Mouse (Mus musculus) gastrocnemius, postnatal 25 days (tissue): ENCODE data around the gene Hnrnpd. TPM values are rescaled to one million over a fixed set of nuclear protein-coding genes. Genes with fewer than 3 reads are reported as not detected.

Experiments
- DNase-seq: peaks from one replicate; pipeline ENCODE4 v3.0.0; 2022
- total RNA-seq, 2 experiments: library from RNA; stranded (reverse); gene quantifications; 1 replicate in 1 of 2; 2 replicates in 1 of 2; pipeline ENCODE4 v1.2.3; 2021

The Hnrnpd gene
- total RNA-seq, 2 experiments from 2014 or later, result 52.8 to 61.5 TPM

- no peak for DNase-seq
Observed at GRCm38 (mm10) chr5:99959960-99960359, 18.8 kb downstream of the Hnrnpd start.

GRCm38 (mm10) chr5:99959236-99959936 lies 19.4 kb downstream of the Hnrnpd start:
- DNase-seq, result no peak

GRCm38 (mm10) chr5:99958666-99959065 lies 20.1 kb downstream of the Hnrnpd start:
- no peak for DNase-seq

GRCm38 (mm10) chr5:99953883-99954282 lies 24.9 kb downstream of the Hnrnpd start:
- DNase-seq, result no peak

- DNase-seq, result no peak
Observed at GRCm38 (mm10) chr5:99952513-99952912, 26.2 kb downstream of the Hnrnpd start.

- no peak for DNase-seq
Observed at GRCm38 (mm10) chr5:99941776-99942502, 36.8 kb downstream of the Hnrnpd start.

- DNase-seq, result no peak
Observed at GRCm38 (mm10) chr5:99941273-99941672, 37.5 kb downstream of the Hnrnpd start.

- DNase-seq, result no peak
Observed at GRCm38 (mm10) chr5:99939440-99939839, 39.3 kb downstream of the Hnrnpd start.

GRCm38 (mm10) chr5:99931910-99932309 lies 46.8 kb downstream of the Hnrnpd start:
- no peak for DNase-seq

- DNase-seq, result no peak
Observed at GRCm38 (mm10) chr5:99927951-99928350, 50.8 kb downstream of the Hnrnpd start.

- no peak for DNase-seq
Observed at GRCm38 (mm10) chr5:99922033-99922432, 56.7 kb downstream of the Hnrnpd start.

- DNase-seq, result no peak
Observed at GRCm38 (mm10) chr5:99915494-99915893, 63.2 kb downstream of the Hnrnpd start.

GRCm38 (mm10) chr5:99906181-99906956 lies 72.4 kb downstream of the Hnrnpd start, which contains the start of gene Vamp9:
Vamp9 (plus strand) TSS chr5:99906254.
- DNase-seq, result peak; percentile 94

Other genes starting within 250 kb of the Hnrnpd start
- under 1 TPM; 0.36 to 0.38 TPM for gene Rasgef1b, start 249.9 kb downstream of the Hnrnpd start, total RNA-seq
- not detected for gene Vamp9, start 72.7 kb downstream of the Hnrnpd start, total RNA-seq
- under 1 TPM in 1 of 2 experiments, not detected in 1; 0.67 TPM for gene 4930524J08Rik, start 123 bp upstream of the Hnrnpd start, total RNA-seq
- 10 to 100 TPM; 59.4 to 70.1 TPM for gene Hnrnpdl, start 60.7 kb upstream of the Hnrnpd start, total RNA-seq
- 1 to 10 TPM; 5.4 to 6.0 TPM for gene Enoph1, start 61.0 kb upstream of the Hnrnpd start, total RNA-seq
- 1 to 10 TPM; 1.5 to 2.4 TPM for gene Tmem150c, start 180.9 kb upstream of the Hnrnpd start, total RNA-seq